Mouse (Mus musculus) bone marrow macrophage, adult 2 months (primary cell): ENCODE results near the gene Hmgxb4.

Experiments
- CTCF ChIP-seq: IDR thresholded peaks from 2 replicates; pipeline ENCODE4 v1.5.1; 2012; ENCODE audit warnings: low read depth, mild to moderate bottlenecking, low read length, moderate library complexity
- POLR2A ChIP-seq: IDR thresholded peaks from 2 replicates; pipeline ENCODE4 v1.6.1; 2012; ENCODE audit warnings: mild to moderate bottlenecking, low read depth, low read length, borderline replicate concordance

DNA sequence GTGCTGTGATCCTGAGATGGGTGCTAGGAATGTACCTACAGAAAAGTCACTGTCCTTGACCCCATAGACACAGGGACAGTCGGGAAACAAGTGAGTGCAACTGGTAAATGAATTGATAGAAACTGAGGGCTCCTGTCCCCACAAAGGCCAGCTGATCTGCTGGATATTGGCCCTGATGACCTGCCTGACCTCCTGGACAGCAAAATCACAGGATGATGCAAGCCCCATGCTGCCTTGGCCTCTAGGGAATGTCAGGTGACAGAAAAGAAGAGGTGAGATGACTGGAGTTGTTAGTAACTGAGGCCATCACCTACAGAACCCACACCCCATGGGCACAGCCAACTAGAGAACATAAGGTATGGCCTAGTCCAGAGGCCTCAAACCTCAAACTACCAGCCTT lies 85.1 kb downstream of the Hmgxb4 start:
- TF ChIP-seq CTCF (no peak), POLR2A (no peak)
